ENCODE assay signal across 22 mouse cellular contexts in genomic region chr5:35822721-35823120, GRCm38 (mm10).
"Had no signal": no experiment of that assay in that cellular context is flagged by ENCODE, and none has a peak within 500 bp of the region (broad histone marks: within the 10 kb centered on the region; RNA-seq: fewer than 3 reads in every experiment).

No protein-coding gene starts in this region.

- DNase-seq: kidney, adult 11 months; kidney, adult 8-10 months; kidney, postnatal 10 days; kidney, postnatal 36 days; liver; lung, adult 18-20 months; lung, postnatal 10 days; lung, postnatal 36 days; right cerebral cortex, postnatal 25 days; spleen, adult 18-20 months; thymus, postnatal 25 days had no signal

- ATAC-seq: intestine, embryonic 15.5 days; liver, embryonic 12.5 days; midbrain, embryonic 13.5 days had no signal

- H3K27ac ChIP-seq: intestine, embryonic 15.5 days; kidney, embryonic 15.5 days; limb, embryonic 10.5 days; limb, embryonic 13.5 days; liver, embryonic 12.5 days; liver, embryonic 15.5 days; lung, embryonic 15.5 days; midbrain, embryonic 10.5 days; midbrain, embryonic 13.5 days; stomach, embryonic 15.5 days had no signal

- H3K4me1 ChIP-seq: intestine, embryonic 15.5 days; limb, embryonic 13.5 days; liver, embryonic 12.5 days; liver, embryonic 15.5 days; lung, embryonic 15.5 days; megakaryocyte, embryonic 14.5 days; stomach, embryonic 15.5 days had no signal

- H3K9ac ChIP-seq: intestine, embryonic 15.5 days; kidney, embryonic 15.5 days; limb, embryonic 13.5 days; liver, embryonic 12.5 days; liver, embryonic 15.5 days; lung, embryonic 15.5 days; midbrain, embryonic 13.5 days; stomach, embryonic 15.5 days had no signal

- H3K4me2 ChIP-seq: intestine, embryonic 15.5 days; kidney, embryonic 15.5 days; limb, embryonic 13.5 days; liver, embryonic 12.5 days; liver, embryonic 15.5 days; lung, embryonic 15.5 days; midbrain, embryonic 13.5 days; stomach, embryonic 15.5 days had no signal

- H3K9me3 ChIP-seq: intestine, embryonic 15.5 days; kidney, embryonic 15.5 days; limb, embryonic 10.5 days; limb, embryonic 13.5 days; liver, embryonic 12.5 days; liver, embryonic 15.5 days; lung, embryonic 15.5 days; megakaryocyte, embryonic 14.5 days; midbrain, embryonic 10.5 days; midbrain, embryonic 13.5 days; stomach, embryonic 15.5 days had no signal

- H3K27me3 ChIP-seq: intestine, embryonic 15.5 days; kidney, embryonic 15.5 days; limb, embryonic 13.5 days; liver, embryonic 12.5 days; liver, embryonic 15.5 days; lung, embryonic 15.5 days; stomach, embryonic 15.5 days had no signal

- H3K4me3 ChIP-seq: intestine, embryonic 15.5 days; kidney, embryonic 15.5 days; limb, embryonic 10.5 days; limb, embryonic 13.5 days; liver, embryonic 12.5 days; liver, embryonic 15.5 days; lung, embryonic 15.5 days; megakaryocyte, embryonic 14.5 days; midbrain, embryonic 10.5 days; midbrain, embryonic 13.5 days; stomach, embryonic 15.5 days had no signal

- H3K36me3 ChIP-seq: intestine, embryonic 15.5 days; kidney, embryonic 15.5 days; limb, embryonic 10.5 days; limb, embryonic 13.5 days; liver, embryonic 12.5 days; liver, embryonic 15.5 days; lung, embryonic 15.5 days; midbrain, embryonic 10.5 days; midbrain, embryonic 13.5 days; stomach, embryonic 15.5 days had no signal
